Mouse (Mus musculus) ES-Bruce4 (cell line): ENCODE results near the gene AC109138.7. TPM values are rescaled to one million over a fixed set of nuclear protein-coding genes. Genes with fewer than 3 reads are reported as not detected.

Experiments
- H3K27ac ChIP-seq: 2 replicates; pipeline ENCODE4 v1.5.1; 2012; ENCODE audit warnings: low read length, inconsistent platforms; ENCODE audit not compliant: insufficient read depth
- H3K27me3 ChIP-seq: 2 replicates; pipeline ENCODE4 v1.6.1; 2012; ENCODE audit warnings: mild to moderate bottlenecking, low read length, inconsistent platforms; ENCODE audit not compliant: control insufficient read depth, poor library complexity, insufficient read depth, severe bottlenecking
- H3K36me3 ChIP-seq: 2 replicates; pipeline ENCODE4 v1.6.1; 2012; ENCODE audit warnings: inconsistent platforms, mild to moderate bottlenecking, low read length, moderate library complexity; ENCODE audit not compliant: control insufficient read depth, poor library complexity, insufficient read depth, severe bottlenecking
- H3K4me1 ChIP-seq: one replicate; pipeline ENCODE4 v1.8.1; 2011; ENCODE audit warnings: low read length; ENCODE audit not compliant: control insufficient read depth, insufficient read depth
- H3K4me3 ChIP-seq: 2 replicates; pipeline ENCODE4 v1.5.1; 2011; ENCODE audit warnings: low read depth, mild to moderate bottlenecking, low read length
- H3K9ac ChIP-seq: 2 replicates; pipeline ENCODE4 v1.6.1; 2012; ENCODE audit warnings: low read depth, mild to moderate bottlenecking, inconsistent platforms; ENCODE audit not compliant: poor library complexity, severe bottlenecking
- H3K9me3 ChIP-seq: replicated peaks from 2 replicates; pipeline ENCODE4 v1.6.1; 2012; ENCODE audit warnings: mild to moderate bottlenecking, low read length, inconsistent platforms; ENCODE audit not compliant: control insufficient read depth, poor library complexity, insufficient read depth, severe bottlenecking
- CTCF ChIP-seq: IDR thresholded peaks from one replicate; pipeline ENCODE4 v1.8.1; 2011; ENCODE audit warnings: low read depth, low read length
- EP300 ChIP-seq: IDR thresholded peaks from 2 replicates; pipeline ENCODE4 v1.6.1; 2011; ENCODE audit warnings: low read depth, low read length; ENCODE audit not compliant: insufficient read depth
- POLR2A ChIP-seq: IDR thresholded peaks from one replicate; pipeline ENCODE4 v1.8.1; 2011; ENCODE audit warnings: low read length; ENCODE audit not compliant: insufficient read depth
- polyA plus RNA-seq: library from polyadenylated mRNA; stranded (reverse); fragments of >200 nt; gene quantifications from 2 replicates; pipeline ENCODE4 v1.2.4, GENCODE M21; 2011; ENCODE audit warnings: low read depth; ENCODE audit not compliant: missing spikeins, insufficient read depth, insufficient read length

Gene AC109138.7
- polyA plus RNA-seq, 1 experiment, result not detected

DNA sequence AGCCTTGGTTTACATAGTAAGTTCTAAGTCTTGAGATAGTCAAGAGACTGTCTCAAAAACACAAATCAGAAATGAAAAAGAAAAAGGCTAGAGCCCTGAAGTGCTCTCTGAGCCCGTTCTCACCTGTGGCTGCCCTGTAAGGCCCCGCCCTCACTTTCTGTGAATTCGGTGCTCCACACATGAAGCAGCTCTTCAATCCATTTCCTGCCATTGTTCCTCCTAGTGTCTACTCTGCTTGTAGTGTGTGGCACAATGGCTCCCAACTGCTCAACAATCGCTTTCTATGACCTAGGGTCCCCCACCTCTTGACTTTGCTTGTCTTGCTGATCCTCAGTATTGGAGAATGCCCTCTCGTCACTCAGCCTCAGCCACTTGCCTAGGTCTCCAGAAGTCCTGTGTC lies 13.3 kb downstream of the AC109138.7 start:
- no peak for TF ChIP-seq EP300
- no peak for TF ChIP-seq POLR2A
- TF ChIP-seq CTCF, result no peak
- Histone ChIP-seq H3K4me3 (no peak overlapping the region), H3K4me1 (no peaks in the 10 kb centered on the region), H3K9ac (no peak overlapping the region), H3K36me3 (no peaks in the 10 kb centered on the region), H3K27me3 (no peaks in the 10 kb centered on the region), H3K27ac (no peak overlapping the region), H3K9me3 (no peaks in the 10 kb centered on the region)

DNA sequence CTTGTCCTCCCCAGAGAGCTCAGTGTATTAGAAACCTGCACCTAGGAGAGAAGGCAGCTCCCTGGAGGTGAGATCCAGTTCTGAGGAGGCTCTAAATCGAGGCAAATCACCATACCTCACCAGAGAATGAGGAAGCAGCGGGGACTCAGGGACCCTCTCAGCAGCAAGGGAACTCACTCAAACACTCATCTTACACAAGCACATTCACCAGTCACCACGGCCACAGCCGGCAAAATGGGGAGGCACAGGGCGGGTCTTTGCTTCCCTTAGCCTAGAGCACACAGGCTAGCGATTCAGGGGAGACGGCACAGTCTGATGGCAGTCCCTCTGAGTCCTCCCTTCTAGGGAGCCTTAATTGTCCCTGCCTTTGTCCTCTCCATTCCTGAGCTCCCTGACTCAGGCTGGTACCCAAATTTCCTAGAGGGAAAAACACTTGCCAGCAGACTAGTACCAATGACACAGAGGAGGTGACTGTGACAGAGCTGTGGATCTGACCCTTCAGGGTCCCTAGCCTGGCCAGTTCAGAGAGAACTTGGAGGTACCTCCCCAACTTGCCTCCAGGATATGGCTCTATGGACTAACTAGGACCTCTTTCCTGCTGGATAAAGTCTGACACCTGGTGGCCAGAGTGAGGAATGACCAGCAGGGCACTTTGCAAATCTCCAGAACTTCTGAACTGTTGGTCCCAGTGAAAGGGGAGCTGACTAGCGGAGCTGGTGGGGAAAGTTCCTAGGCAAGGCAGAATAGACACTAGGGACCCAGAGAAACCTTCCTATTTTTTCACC lies 13.9 kb downstream of the AC109138.7 start:
- no peaks in the 10 kb centered on the region for H3K27me3 ChIP-seq
- no peaks in the 10 kb centered on the region for H3K9me3 ChIP-seq
- no peak overlapping the region for H3K9ac ChIP-seq
- no peaks in the 10 kb centered on the region for H3K4me1 ChIP-seq
- no peaks in the 10 kb centered on the region for H3K36me3 ChIP-seq
- H3K27ac ChIP-seq, result no peak overlapping the region
- TF ChIP-seq EP300 (no peak), POLR2A (no peak), CTCF (peak; percentile 70)
- H3K4me3 ChIP-seq, result no peak overlapping the region

DNA sequence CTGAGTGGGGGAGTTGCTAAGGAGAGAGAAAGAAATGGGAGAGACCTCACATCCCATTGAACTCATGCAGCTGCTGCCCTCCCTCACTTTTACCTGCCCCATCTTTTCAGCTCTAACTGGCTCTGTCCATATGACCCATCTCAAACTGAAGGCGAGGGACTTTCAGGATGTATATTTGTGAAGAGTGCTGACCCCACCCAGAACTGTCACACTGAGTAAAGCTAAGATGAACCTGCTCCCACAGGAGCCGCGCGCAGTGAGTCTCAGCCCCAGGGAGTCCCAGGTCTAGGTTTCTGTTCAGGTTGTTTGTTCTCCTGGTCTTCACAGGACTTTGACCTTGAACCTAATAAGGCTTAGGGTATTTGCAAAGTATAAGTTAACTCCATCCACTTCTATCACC lies 14.7 kb downstream of the AC109138.7 start:
- Histone ChIP-seq H3K4me1 (no peaks in the 10 kb centered on the region), H3K9ac (no peak overlapping the region), H3K4me3 (no peak overlapping the region), H3K27ac (no peak overlapping the region), H3K36me3 (no peaks in the 10 kb centered on the region), H3K27me3 (no peaks in the 10 kb centered on the region), H3K9me3 (no peaks in the 10 kb centered on the region)
- TF ChIP-seq POLR2A (no peak), CTCF (no peak), EP300 (no peak)

DNA sequence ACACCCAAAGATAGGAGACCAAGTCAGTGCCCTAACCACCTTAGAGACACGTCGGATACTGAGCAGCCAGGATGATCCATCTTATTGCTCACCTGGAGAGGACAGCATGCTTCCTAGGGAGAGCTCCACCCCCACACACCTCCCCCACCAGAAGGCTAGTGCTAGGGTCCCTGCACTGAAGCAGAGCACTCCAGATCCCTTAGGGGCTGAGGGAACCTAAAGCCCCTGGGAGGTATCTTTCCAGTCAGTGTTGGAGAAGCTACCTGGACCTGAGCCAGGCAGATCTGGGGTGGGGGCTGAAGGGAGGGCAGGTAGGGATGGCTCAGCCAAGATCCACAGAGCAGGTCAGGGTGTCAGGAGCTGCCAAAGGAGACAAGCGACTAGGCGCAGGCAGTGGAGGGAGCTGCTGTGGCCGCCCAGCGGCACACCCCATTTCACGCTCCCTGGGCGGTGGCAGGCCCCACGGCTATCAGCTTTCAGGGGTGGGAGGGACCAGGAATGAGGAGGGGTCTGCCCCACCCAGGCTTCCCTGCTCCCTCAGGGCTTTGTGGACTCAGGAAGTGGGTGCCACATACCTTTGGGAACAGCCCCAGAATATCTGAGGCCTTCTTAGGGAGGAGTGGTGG lies 15.4 kb downstream of the AC109138.7 start:
- Histone ChIP-seq H3K4me3 (no peak overlapping the region), H3K27ac (no peak overlapping the region), H3K9ac (no peak overlapping the region), H3K36me3 (no peaks in the 10 kb centered on the region), H3K4me1 (no peaks in the 10 kb centered on the region), H3K9me3 (no peaks in the 10 kb centered on the region), H3K27me3 (no peaks in the 10 kb centered on the region)
- TF ChIP-seq EP300 (0 out of 2 replicates have a peak, but pooled peaks have one; percentile 12), POLR2A (no peak)

DNA sequence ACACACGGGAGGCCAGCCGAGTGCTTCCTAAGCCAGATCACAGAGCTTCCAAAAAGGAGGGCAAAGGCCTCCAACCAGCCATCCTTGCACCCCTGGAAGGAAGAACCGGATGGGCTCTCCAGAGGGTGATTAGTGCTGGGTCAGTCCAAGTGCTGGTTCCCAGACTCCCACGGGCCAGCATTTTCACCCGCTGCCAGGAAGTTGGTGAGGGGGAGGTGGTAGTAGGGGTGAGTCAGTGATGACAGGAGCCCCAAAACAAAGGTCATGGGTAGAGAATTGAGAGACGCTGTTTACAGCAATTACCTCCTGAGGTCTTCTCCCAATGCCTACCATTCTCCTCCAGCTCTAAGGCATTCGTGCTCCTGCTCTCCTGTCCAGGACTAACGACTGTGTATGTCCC lies 16.3 kb downstream of the AC109138.7 start:
- no peak overlapping the region for H3K4me3 ChIP-seq
- H3K9me3 ChIP-seq, result no peaks in the 10 kb centered on the region
- H3K27ac ChIP-seq, result no peak overlapping the region
- H3K27me3 ChIP-seq, result no peaks in the 10 kb centered on the region
- TF ChIP-seq POLR2A, result no peak
- no peak for TF ChIP-seq CTCF
- no peak for TF ChIP-seq EP300
- no peaks in the 10 kb centered on the region for H3K4me1 ChIP-seq
- H3K9ac ChIP-seq, result no peak overlapping the region
- no peaks in the 10 kb centered on the region for H3K36me3 ChIP-seq
